Mouse (Mus musculus): ENCODE results near the gene Adcy7. TPM values are rescaled to one million over a fixed set of nuclear protein-coding genes. Genes with fewer than 3 reads are reported as not detected.

Gene Adcy7
- total and polyA plus RNA-seq, 2 experiments = 1.6 to 2.1 TPM

- DNase-seq (ENCODE audit: extremely low read depth, low read depth, low spot score) = peak; percentile 56
- Histone ChIP-seq H3K36me3 (ENCODE audit: control insufficient read depth, insufficient read depth, low read length) (peaks cover 17% of the 10 kb centered on the region), H3K79me2 (ENCODE audit: control insufficient read depth, insufficient read depth, low read length) (peaks cover 4% of the 10 kb centered on the region; the same call in 1 of the 2 replicates), H3K9ac (ENCODE audit: low read depth, low read length) (peak overlapping the region; percentile 94), H3K27ac (replicated peaks; ENCODE audit: insufficient read depth, low read depth, low read length) (peak overlapping the region; percentile 78), H3K27me3 (ENCODE audit: control insufficient read depth, insufficient read depth, low read length) (no peaks in the 10 kb centered on the region), H3K4me3 (ENCODE audit: insufficient read depth, low read depth, low read length) (peak overlapping the region; percentile 90), H3K4me1 (ENCODE audit: control insufficient read depth, insufficient read depth, low read length) (no peaks in the 10 kb centered on the region; the same call in 1 of the 2 replicates)
- TF ChIP-seq CTCF (IDR thresholded peaks at IDR 0.05; ENCODE audit: low read depth, low read length) = no peak
- TF ChIP-seq POLR2A (IDR thresholded peaks at IDR 0.05; ENCODE audit: extremely low read depth, insufficient read depth, low read length) = no peak
- under 1% methylated on average over 31 of the region's 31 CpGs for WGBS
These were observed 89.0 kb downstream of the Adcy7 start for GRCm38 (mm10) chr8:88361044-88361707.

- Histone ChIP-seq H3K36me3 (ENCODE audit: control insufficient read depth, insufficient read depth, low read length) (peaks cover 10% of the 10 kb centered on the region; the same call in 1 of the 2 replicates), H3K27ac (replicated peaks; ENCODE audit: insufficient read depth, low read depth, low read length) (peak within 1 kb of the TSS; percentile 78), H3K27me3 (ENCODE audit: control insufficient read depth, insufficient read depth, low read length) (no peaks in the 10 kb centered on the region), H3K9ac (ENCODE audit: low read depth, low read length) (peak within 1 kb of the TSS; percentile 94), H3K4me3 (ENCODE audit: insufficient read depth, low read depth, low read length) (peak within 1 kb of the TSS; percentile 90), H3K79me2 (ENCODE audit: control insufficient read depth, insufficient read depth, low read length) (peaks cover 4% of the 10 kb centered on the region; the same call in 1 of the 2 replicates), H3K4me1 (ENCODE audit: control insufficient read depth, insufficient read depth, low read length) (no peaks in the 10 kb centered on the region; the same call in 1 of the 2 replicates)
- TF ChIP-seq POLR2A (IDR thresholded peaks at IDR 0.05; ENCODE audit: extremely low read depth, insufficient read depth, low read length) (0 out of 2 replicates have a peak, but pooled peaks have one; percentile 30), CTCF (IDR thresholded peaks at IDR 0.05; ENCODE audit: low read depth, low read length) (peak; percentile 81)
- DNase-seq (ENCODE audit: extremely low read depth, low read depth, low spot score) = peak; percentile 39
- under 1% methylated on average over 91 of the region's 91 CpGs for WGBS
These were observed 89.7 kb downstream of the Adcy7 start, which contains the start of gene Brd7 for GRCm38 (mm10) chr8:88361708-88362428. Gene Brd7 (minus strand): TSS chr8:88362194.

GRCm38 (mm10) chr8:88362446-88363150 lies 90.4 kb downstream of the Adcy7 start:
- Histone ChIP-seq H3K27me3 (ENCODE audit: control insufficient read depth, insufficient read depth, low read length) (no peaks in the 10 kb centered on the region), H3K4me1 (ENCODE audit: control insufficient read depth, insufficient read depth, low read length) (no peaks in the 10 kb centered on the region; the same call in 1 of the 2 replicates), H3K36me3 (ENCODE audit: control insufficient read depth, insufficient read depth, low read length) (peaks cover 4% of the 10 kb centered on the region; the same call in 1 of the 2 replicates), H3K27ac (replicated peaks; ENCODE audit: insufficient read depth, low read depth, low read length) (0 out of 2 replicates have a peak overlapping the region, but pooled peaks have one; percentile 15), H3K9ac (ENCODE audit: low read depth, low read length) (peak overlapping the region; percentile 63), H3K4me3 (ENCODE audit: insufficient read depth, low read depth, low read length) (peak overlapping the region; percentile 90), H3K79me2 (ENCODE audit: control insufficient read depth, insufficient read depth, low read length) (peaks cover 4% of the 10 kb centered on the region; the same call in 1 of the 2 replicates)
- no peak for TF ChIP-seq POLR2A (IDR thresholded peaks at IDR 0.05; ENCODE audit: extremely low read depth, insufficient read depth, low read length)
- no peak for TF ChIP-seq CTCF (IDR thresholded peaks at IDR 0.05; ENCODE audit: low read depth, low read length)
- DNase-seq (ENCODE audit: extremely low read depth, low read depth, low spot score) = peak; percentile 59
- WGBS = 18% methylated on average over 11 of the region's 11 CpGs

GRCm38 (mm10) chr8:88369221-88369620 lies 97.0 kb downstream of the Adcy7 start:
- no peaks in the 10 kb centered on the region for H3K79me2 ChIP-seq (ENCODE audit: control insufficient read depth, insufficient read depth, low read length)
- no peak overlapping the region for H3K27ac ChIP-seq (replicated peaks; ENCODE audit: insufficient read depth, low read depth, low read length)
- H3K9ac ChIP-seq (ENCODE audit: low read depth, low read length) = no peak overlapping the region
- no peaks in the 10 kb centered on the region for H3K36me3 ChIP-seq (ENCODE audit: control insufficient read depth, insufficient read depth, low read length)
- no peaks in the 10 kb centered on the region for H3K4me1 ChIP-seq (ENCODE audit: control insufficient read depth, insufficient read depth, low read length)
- no peaks in the 10 kb centered on the region for H3K27me3 ChIP-seq (ENCODE audit: control insufficient read depth, insufficient read depth, low read length)
- TF ChIP-seq POLR2A (IDR thresholded peaks at IDR 0.05; ENCODE audit: extremely low read depth, insufficient read depth, low read length) = no peak
- no peak for TF ChIP-seq CTCF (IDR thresholded peaks at IDR 0.05; ENCODE audit: low read depth, low read length)
- no peak overlapping the region for H3K4me3 ChIP-seq (ENCODE audit: insufficient read depth, low read depth, low read length)
- whole genome bisulfite sequencing = 39% methylated on average over 6 of the region's 6 CpGs
- DNase-seq (ENCODE audit: extremely low read depth, low read depth, low spot score) = no peak

- Histone ChIP-seq H3K36me3 (ENCODE audit: control insufficient read depth, insufficient read depth, low read length) (no peaks in the 10 kb centered on the region), H3K27me3 (ENCODE audit: control insufficient read depth, insufficient read depth, low read length) (no peaks in the 10 kb centered on the region), H3K4me1 (ENCODE audit: control insufficient read depth, insufficient read depth, low read length) (no peaks in the 10 kb centered on the region), H3K4me3 (ENCODE audit: insufficient read depth, low read depth, low read length) (no peak overlapping the region), H3K27ac (replicated peaks; ENCODE audit: insufficient read depth, low read depth, low read length) (no peak overlapping the region), H3K79me2 (ENCODE audit: control insufficient read depth, insufficient read depth, low read length) (no peaks in the 10 kb centered on the region), H3K9ac (ENCODE audit: low read depth, low read length) (no peak overlapping the region)
- TF ChIP-seq POLR2A (IDR thresholded peaks at IDR 0.05; ENCODE audit: extremely low read depth, insufficient read depth, low read length) (no peak), CTCF (IDR thresholded peaks at IDR 0.05; ENCODE audit: low read depth, low read length) (no peak)
- no peak for DNase-seq (ENCODE audit: extremely low read depth, low read depth, low spot score)
- WGBS = 76% methylated on average over 3 of the region's 3 CpGs
These were observed 97.6 kb downstream of the Adcy7 start for GRCm38 (mm10) chr8:88369805-88370204.
